Mouse (Mus musculus): ENCODE data around the gene Plxna4.

DNA sequence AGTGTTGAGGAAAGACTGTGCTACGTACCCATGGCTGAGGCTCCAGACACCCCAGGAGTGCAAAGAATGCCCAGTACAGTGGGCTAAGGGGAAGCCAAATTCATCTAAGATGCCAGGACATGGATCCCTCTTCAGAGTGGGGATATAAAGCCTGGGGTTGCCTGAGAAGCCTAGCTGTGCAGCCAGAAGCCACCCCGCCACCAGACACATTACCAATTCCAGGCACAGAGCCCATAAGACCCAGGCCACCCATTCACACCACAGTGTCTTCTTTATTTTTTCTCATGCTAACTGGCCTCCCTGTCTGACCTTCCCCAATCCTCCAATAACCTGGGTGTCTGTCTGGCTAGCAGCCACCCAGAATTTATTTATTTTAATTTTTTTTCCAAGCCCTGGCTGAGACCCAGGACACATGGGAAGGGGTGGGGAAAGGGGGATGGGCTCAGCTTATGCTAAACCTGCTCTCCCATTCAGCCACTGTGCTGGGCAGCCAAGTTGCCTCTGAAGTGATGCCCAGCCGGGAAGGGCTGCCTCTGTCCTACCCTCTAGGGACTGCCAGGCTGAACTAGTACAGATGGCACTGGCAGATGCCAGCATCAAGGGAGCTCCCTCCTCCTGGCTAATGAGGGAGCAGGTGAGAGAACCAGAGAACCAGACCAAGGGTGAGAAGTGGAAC lies 185.3 kb downstream of the Plxna4 start:
- TF ChIP-seq CTCF (IDR thresholded peaks at IDR 0.05; ENCODE audit: low read depth, low read length) (no peak), POLR2A (IDR thresholded peaks at IDR 0.05; ENCODE audit: borderline replicate concordance, low read depth, low read length) (no peak)
